Mouse (Mus musculus) megakaryocyte, embryonic 14.5 days (primary cell): ENCODE measurements around the gene Ifi47.

Experiments used
- FLI1 ChIP-seq: IDR thresholded peaks from 2 replicates; pipeline ENCODE4 v1.6.1; 2012; ENCODE audit warnings: low read length, inconsistent platforms, mixed read lengths
- GATA1 ChIP-seq: IDR thresholded peaks from 3 replicates; pipeline ENCODE4 v1.6.1; 2012; ENCODE audit warnings: mixed read lengths, low read length, inconsistent platforms, borderline replicate concordance

- TF ChIP-seq GATA1 (no peak), FLI1 (no peak)
Observed at GRCm38 (mm10) chr11:49081356-49081755, 5.0 kb downstream of the Ifi47 start.
